Mouse (Mus musculus): ENCODE data around the gene Taf8. TPM values are rescaled to one million over a fixed set of nuclear protein-coding genes. Genes with fewer than 3 reads are reported as not detected.

The Taf8 gene
- polyA plus RNA-seq, 1 experiment from 2014 or later, result 18.0 TPM

DNA sequence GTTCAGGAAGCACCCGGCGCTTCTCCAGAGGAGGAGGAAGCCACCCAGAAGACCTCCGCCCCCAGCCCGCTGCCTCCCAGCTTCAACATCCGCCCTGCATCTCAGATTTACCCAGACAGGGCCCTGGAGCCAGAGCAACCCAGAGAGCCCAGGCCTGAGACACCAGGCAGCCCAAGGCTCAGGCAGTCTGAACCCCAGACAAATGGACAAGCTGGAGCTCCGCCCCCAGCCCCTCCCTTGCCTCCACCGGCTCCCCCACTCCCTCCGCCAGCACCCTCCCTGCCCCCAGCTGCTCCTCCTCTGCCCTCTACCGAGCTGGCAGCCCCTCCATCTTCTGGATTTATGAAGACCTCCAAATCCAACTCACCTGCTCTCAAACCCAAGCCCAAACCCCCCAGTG lies 35.8 kb downstream of the Taf8 start:
- Histone ChIP-seq H3K4me2 (no peak overlapping the region), H3K27me3 (replicated peaks) (peaks cover 75% of the 10 kb centered on the region), H3K9me3 (replicated peaks) (no peaks in the 10 kb centered on the region), H3K9ac (no peak overlapping the region), H3K4me1 (peaks cover 39% of the 10 kb centered on the region), H3K27ac (no peak overlapping the region), H3K36me3 (no peaks in the 10 kb centered on the region), H3K4me3 (no peak overlapping the region)
- no peak for ATAC-seq
- 41% methylated on average over 9 of the region's 9 CpGs for WGBS (ENCODE audit: insufficient replicate concordance)

DNA sequence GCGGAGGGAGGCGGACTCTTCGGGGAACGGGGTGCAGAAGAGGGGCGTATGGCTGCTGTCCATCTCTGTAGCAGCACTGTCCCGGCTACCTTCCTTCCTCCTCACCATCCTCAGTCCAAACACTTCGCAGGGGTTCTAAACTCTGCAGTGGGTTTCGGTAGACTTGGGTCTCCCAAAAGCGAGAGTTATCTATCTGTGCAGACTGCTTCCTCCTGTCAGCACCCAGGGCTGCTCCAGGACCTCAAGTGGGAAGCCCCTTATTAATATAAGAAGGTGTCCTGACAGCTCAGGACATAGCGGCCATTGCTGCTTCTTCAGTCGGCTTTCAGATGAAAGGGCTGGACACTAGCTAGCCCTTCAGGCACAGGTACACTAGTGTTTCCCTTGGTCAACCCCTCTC lies 37.1 kb downstream of the Taf8 start:
- no peak overlapping the region for H3K4me2 ChIP-seq
- H3K9ac ChIP-seq, result no peak overlapping the region
- H3K9me3 ChIP-seq (replicated peaks), result no peaks in the 10 kb centered on the region
- WGBS (ENCODE audit: insufficient replicate concordance), result 50% methylated on average over 11 of the region's 11 CpGs
- ATAC-seq, result no peak
- peaks cover 64% of the 10 kb centered on the region for H3K27me3 ChIP-seq (replicated peaks)
- H3K27ac ChIP-seq, result no peak overlapping the region
- H3K4me1 ChIP-seq, result peaks cover 39% of the 10 kb centered on the region
- no peak overlapping the region for H3K4me3 ChIP-seq
- H3K36me3 ChIP-seq, result no peaks in the 10 kb centered on the region

- H3K9ac ChIP-seq, result no peak overlapping the region
- H3K4me3 ChIP-seq, result no peak overlapping the region
- peaks cover 63% of the 10 kb centered on the region for H3K27me3 ChIP-seq (replicated peaks)
- H3K4me2 ChIP-seq, result no peak overlapping the region
- no peaks in the 10 kb centered on the region for H3K9me3 ChIP-seq (replicated peaks)
- ATAC-seq, result 0 out of 2 replicates have a peak, but pooled peaks have one; percentile 27
- peak overlapping the region; percentile 41; the same call in 1 of the 2 replicates for H3K27ac ChIP-seq
- H3K4me1 ChIP-seq, result peaks cover 43% of the 10 kb centered on the region
- H3K36me3 ChIP-seq, result no peaks in the 10 kb centered on the region
- 58% methylated on average over 12 of the region's 12 CpGs for WGBS (ENCODE audit: insufficient replicate concordance)
These were observed 37.7 kb downstream of the Taf8 start for GRCm38 (mm10) chr17:47464248-47464965.

- peak; percentile 34; the same call in 1 of the 2 replicates for ATAC-seq
- Histone ChIP-seq H3K4me1 (peaks cover 42% of the 10 kb centered on the region), H3K9ac (no peak overlapping the region), H3K27me3 (replicated peaks) (peaks cover 48% of the 10 kb centered on the region), H3K9me3 (replicated peaks) (no peaks in the 10 kb centered on the region), H3K27ac (peak overlapping the region; percentile 39; the same call in 1 of the 2 replicates), H3K4me2 (no peak overlapping the region), H3K4me3 (no peak overlapping the region), H3K36me3 (no peaks in the 10 kb centered on the region)
- WGBS (ENCODE audit: insufficient replicate concordance), result 42% methylated on average over 9 of the region's 9 CpGs
These were observed 39.2 kb downstream of the Taf8 start for GRCm38 (mm10) chr17:47462728-47463388.

DNA sequence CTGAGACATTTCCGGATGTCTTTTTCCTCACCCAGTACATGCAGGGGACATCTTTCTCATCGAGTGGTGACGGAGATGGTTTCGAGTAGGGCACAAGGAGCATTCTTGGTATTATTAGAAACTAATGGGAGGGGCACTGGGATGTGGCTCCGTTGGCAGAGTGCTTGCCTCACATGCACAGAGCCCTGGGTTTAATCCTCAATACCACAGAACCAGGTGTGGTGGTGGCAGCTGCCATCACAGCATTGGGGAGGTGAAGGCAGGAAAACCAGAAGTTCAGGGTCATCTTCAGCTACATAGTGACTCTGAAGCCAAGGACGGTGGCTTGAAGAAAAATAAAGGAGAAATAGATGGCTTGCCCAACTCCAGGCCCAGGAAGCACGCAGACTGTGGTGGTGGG lies 39.9 kb downstream of the Taf8 start:
- H3K4me2 ChIP-seq, result no peak overlapping the region
- H3K9me3 ChIP-seq (replicated peaks), result no peaks in the 10 kb centered on the region
- WGBS (ENCODE audit: insufficient replicate concordance), result 73% methylated on average over 7 of the region's 7 CpGs
- peaks cover 41% of the 10 kb centered on the region for H3K27me3 ChIP-seq (replicated peaks)
- H3K4me1 ChIP-seq, result peaks cover 42% of the 10 kb centered on the region
- H3K36me3 ChIP-seq, result no peaks in the 10 kb centered on the region
- no peak overlapping the region for H3K9ac ChIP-seq
- no peak overlapping the region; the same call in 1 of the 2 replicates for H3K27ac ChIP-seq
- no peak for ATAC-seq
- H3K4me3 ChIP-seq, result no peak overlapping the region

DNA sequence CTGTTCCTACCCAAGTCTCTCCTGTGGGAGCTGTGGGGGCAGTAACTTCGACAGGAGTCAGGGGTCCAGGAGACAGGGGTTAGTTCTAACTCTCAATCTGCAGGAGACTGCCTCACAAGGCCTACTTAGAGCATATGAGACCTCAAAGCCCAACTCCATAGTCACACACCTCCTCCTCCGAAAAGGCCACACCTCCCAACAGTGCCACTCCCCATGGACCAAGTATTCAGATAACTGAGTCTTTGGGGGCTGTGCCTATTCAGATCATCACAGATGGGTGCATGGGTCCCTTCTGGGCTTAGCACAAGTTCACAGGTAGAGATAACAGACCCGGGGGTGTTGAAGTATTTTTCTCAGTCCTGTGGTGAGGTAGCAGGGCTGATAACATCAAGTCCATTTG lies 40.4 kb downstream of the Taf8 start:
- WGBS (ENCODE audit: insufficient replicate concordance), result 36% methylated on average over 3 of the region's 3 CpGs

GRCm38 (mm10) chr17:47459341-47459919 lies 42.7 kb downstream of the Taf8 start:
- Histone ChIP-seq H3K27ac (no peak overlapping the region), H3K9me3 (replicated peaks) (no peaks in the 10 kb centered on the region), H3K9ac (no peak overlapping the region), H3K36me3 (no peaks in the 10 kb centered on the region), H3K27me3 (replicated peaks) (peaks cover 16% of the 10 kb centered on the region; the same call in 1 of the 2 replicates), H3K4me2 (no peak overlapping the region), H3K4me3 (no peak overlapping the region), H3K4me1 (peaks cover 53% of the 10 kb centered on the region)
- 34% methylated on average over 3 of the region's 3 CpGs for WGBS (ENCODE audit: insufficient replicate concordance)
- ATAC-seq, result no peak

More for the DNA sequence above, 40.4 kb downstream of the Taf8 start:
- Histone ChIP-seq H3K36me3 (no peaks in the 10 kb centered on the region), H3K27ac (no peak overlapping the region), H3K4me3 (no peak overlapping the region), H3K27me3 (replicated peaks) (peaks cover 36% of the 10 kb centered on the region), H3K9ac (no peak overlapping the region), H3K9me3 (replicated peaks) (no peaks in the 10 kb centered on the region), H3K4me1 (peaks cover 47% of the 10 kb centered on the region), H3K4me2 (no peak overlapping the region)
- ATAC-seq, result no peak

DNA sequence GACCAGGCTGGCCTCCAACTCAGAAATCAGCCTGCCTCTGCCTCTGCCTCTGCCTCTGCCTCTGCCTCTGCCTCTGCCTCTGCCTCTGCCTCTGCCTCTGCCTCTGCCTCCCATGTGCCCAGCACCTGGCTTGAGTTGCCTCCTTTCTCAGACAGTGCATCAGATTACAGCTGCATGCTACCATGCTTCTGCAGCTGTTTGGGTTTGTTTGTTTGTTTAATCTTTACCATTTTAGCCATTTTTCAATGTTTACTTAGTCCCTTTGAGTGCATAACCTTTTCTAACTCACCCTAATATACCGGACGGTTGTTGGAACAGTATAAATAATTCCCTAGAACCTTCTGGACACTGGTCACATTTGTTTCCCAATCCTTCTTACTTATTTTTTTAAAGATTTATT lies 43.2 kb downstream of the Taf8 start:
- no peak overlapping the region for H3K27ac ChIP-seq
- no peak overlapping the region for H3K9ac ChIP-seq
- 86% methylated on average over 2 of the region's 2 CpGs for WGBS (ENCODE audit: insufficient replicate concordance)
- H3K27me3 ChIP-seq (replicated peaks), result peaks cover 11% of the 10 kb centered on the region; the same call in 1 of the 2 replicates
- no peak overlapping the region for H3K4me3 ChIP-seq
- no peaks in the 10 kb centered on the region for H3K36me3 ChIP-seq
- no peaks in the 10 kb centered on the region for H3K9me3 ChIP-seq (replicated peaks)
- no peak for ATAC-seq
- peaks cover 53% of the 10 kb centered on the region for H3K4me1 ChIP-seq
- no peak overlapping the region for H3K4me2 ChIP-seq

GRCm38 (mm10) chr17:47458310-47458709 lies 43.8 kb downstream of the Taf8 start:
- H3K4me2 ChIP-seq, result no peak overlapping the region
- no peaks in the 10 kb centered on the region for H3K9me3 ChIP-seq (replicated peaks)
- peaks cover 54% of the 10 kb centered on the region for H3K4me1 ChIP-seq
- no peak overlapping the region for H3K4me3 ChIP-seq
- ATAC-seq, result no peak
- H3K27ac ChIP-seq, result no peak overlapping the region
- H3K9ac ChIP-seq, result no peak overlapping the region
- 73% methylated on average over 13 of the region's 13 CpGs for WGBS (ENCODE audit: insufficient replicate concordance)
- peaks cover 7% of the 10 kb centered on the region; the same call in 1 of the 2 replicates for H3K27me3 ChIP-seq (replicated peaks)
- no peaks in the 10 kb centered on the region for H3K36me3 ChIP-seq

DNA sequence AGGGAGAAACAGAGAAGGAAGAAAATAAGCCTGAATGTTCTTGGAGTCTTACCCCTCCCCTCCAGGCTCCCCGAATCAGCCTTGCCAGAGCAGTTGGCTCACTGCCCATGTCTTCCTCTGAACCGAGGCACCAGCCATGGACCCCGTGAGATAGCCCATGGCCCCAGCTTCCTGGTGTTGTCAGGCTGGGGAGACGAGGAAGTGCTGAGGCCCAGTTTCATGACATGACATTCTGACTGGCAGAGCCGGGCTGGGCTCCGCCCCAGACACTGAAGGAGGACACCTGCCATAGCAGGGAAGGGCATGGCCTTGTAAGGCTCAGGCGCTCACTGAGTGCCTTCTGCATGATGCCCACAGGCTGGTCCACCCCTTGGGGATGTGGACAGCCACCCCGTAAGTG lies 47.4 kb downstream of the Taf8 start:
- Histone ChIP-seq H3K4me2 (peak overlapping the region; percentile 27), H3K4me3 (no peak overlapping the region), H3K36me3 (no peaks in the 10 kb centered on the region), H3K9me3 (replicated peaks) (no peaks in the 10 kb centered on the region), H3K9ac (peak overlapping the region; percentile 32; the same call in 1 of the 2 replicates), H3K27me3 (replicated peaks) (peaks cover 2% of the 10 kb centered on the region; the same call in 1 of the 2 replicates), H3K27ac (no peak overlapping the region), H3K4me1 (peaks cover 55% of the 10 kb centered on the region)
- ATAC-seq, result peak; percentile 61
- 33% methylated on average over 8 of the region's 8 CpGs for WGBS (ENCODE audit: insufficient replicate concordance)

DNA sequence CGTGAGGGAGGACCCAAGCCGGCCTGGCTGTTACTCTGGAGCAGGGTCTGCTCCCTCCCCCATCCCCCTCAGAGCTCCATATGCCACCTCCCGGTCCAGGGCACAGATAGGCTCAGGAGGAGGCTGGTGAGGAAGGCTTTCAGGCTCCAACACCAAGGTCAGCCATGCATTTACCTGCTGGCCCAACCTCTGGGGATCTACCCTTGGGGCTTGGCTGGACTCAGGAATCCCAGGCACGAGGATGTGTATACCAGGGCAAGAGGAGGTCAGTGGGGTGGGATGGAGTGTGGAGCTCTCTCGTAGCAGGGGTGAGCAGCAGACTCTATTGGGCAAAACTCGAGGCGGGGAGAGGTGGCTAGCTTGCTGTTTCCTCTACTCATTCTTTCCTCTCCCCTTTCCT lies 49.2 kb downstream of the Taf8 start:
- no peaks in the 10 kb centered on the region for H3K27me3 ChIP-seq (replicated peaks)
- no peaks in the 10 kb centered on the region for H3K9me3 ChIP-seq (replicated peaks)
- no peak overlapping the region for H3K9ac ChIP-seq
- H3K4me1 ChIP-seq, result peaks cover 64% of the 10 kb centered on the region
- H3K36me3 ChIP-seq, result no peaks in the 10 kb centered on the region
- ATAC-seq, result no peak
- H3K4me3 ChIP-seq, result no peak overlapping the region
- H3K4me2 ChIP-seq, result no peak overlapping the region
- WGBS (ENCODE audit: insufficient replicate concordance), result 49% methylated on average over 7 of the region's 7 CpGs
- H3K27ac ChIP-seq, result no peak overlapping the region

Measured in liver, embryonic 12.5 days (tissue).